Comparison of ENCODE assay signal across 11 mouse cellular contexts in genomic region chr11:86907889-86908590, GRCm38 (mm10).
DNase-seq lines count a peak whose midpoint lies in the region; ATAC-seq and TF ChIP-seq lines count a peak whose summit lies in the region.
"Had no signal": no experiment of that assay in that cellular context is flagged by ENCODE, and none has a peak within 500 bp of the region (broad histone marks: within the 10 kb centered on the region; RNA-seq: fewer than 3 reads in every experiment).

No protein-coding gene starts in this region.

- WGBS in lung, adult 2 months, result 65% methylated on average over 5 of the region's 5 CpGs
- WGBS in small intestine, adult 2 months, result 69% methylated on average over 5 of the region's 5 CpGs
- 79% methylated on average over 5 of the region's 5 CpGs for WGBS in hindbrain, embryonic 14.5 days

- H3K9me3 ChIP-seq in hindbrain, embryonic 14.5 days (ENCODE audit: control insufficient read depth, low read length), result no peaks in the 10 kb centered on the region
- H3K9me3 ChIP-seq: limb, embryonic 10.5 days had no signal

- no peaks in the 10 kb centered on the region for H3K4me1 ChIP-seq in lung, adult 2 months (ENCODE audit: control insufficient read depth, insufficient read depth, low read length)
- peaks cover 23% of the 10 kb centered on the region; the same call in 1 of the 2 replicates for H3K4me1 ChIP-seq in small intestine, adult 2 months (ENCODE audit: control insufficient read depth, insufficient read depth, insufficient read length, low read length)
- H3K4me1 ChIP-seq in hindbrain, embryonic 14.5 days (replicated peaks; ENCODE audit: control insufficient read depth, insufficient read depth, low read length), result no peaks in the 10 kb centered on the region

- no peak for TF ChIP-seq CTCF in lung, adult 2 months (IDR thresholded peaks at IDR 0.05; ENCODE audit: insufficient read depth, low read length)
- TF ChIP-seq CTCF in small intestine, adult 2 months (IDR thresholded peaks at IDR 0.05; ENCODE audit: extremely low read depth, insufficient read length, insufficient replicate concordance, low read depth, low read length), result no peak

- no peak overlapping the region for H3K4me2 ChIP-seq in hindbrain, embryonic 14.5 days (replicated peaks)

- no peaks in the 10 kb centered on the region for H3K27me3 ChIP-seq in small intestine, adult 2 months (ENCODE audit: control insufficient read depth, insufficient read depth, low read length)
- H3K27me3 ChIP-seq in hindbrain, embryonic 14.5 days (ENCODE audit: control insufficient read depth, insufficient read depth, low read length), result no peaks in the 10 kb centered on the region

- no peak for TF ChIP-seq POLR2A in lung, adult 2 months (IDR thresholded peaks at IDR 0.05; ENCODE audit: borderline replicate concordance, extremely low read depth, low read depth, low read length)
- no peak for TF ChIP-seq POLR2A in small intestine, adult 2 months (IDR thresholded peaks at IDR 0.05; ENCODE audit: low read depth, low read length)

- no peak overlapping the region for H3K4me3 ChIP-seq in lung, adult 2 months (replicated peaks; ENCODE audit: extremely low read depth, low read depth, low read length)
- no peak overlapping the region for H3K4me3 ChIP-seq in small intestine, adult 2 months (ENCODE audit: low read depth, low read length)
- no peak overlapping the region for H3K4me3 ChIP-seq in hindbrain, embryonic 14.5 days (replicated peaks; ENCODE audit: low read length)
- H3K4me3 ChIP-seq: limb, embryonic 10.5 days had no signal

- no peaks in the 10 kb centered on the region for H3K36me3 ChIP-seq in small intestine, adult 2 months (ENCODE audit: control insufficient read depth, insufficient read depth, low read length)
- H3K36me3 ChIP-seq in hindbrain, embryonic 14.5 days (replicated peaks; ENCODE audit: control insufficient read depth, insufficient read depth), result no peaks in the 10 kb centered on the region
- H3K36me3 ChIP-seq: limb, embryonic 10.5 days had no signal

- peak; percentile 30 for DNase-seq in lung, postnatal 36 days
- no peak for DNase-seq in lung, adult 2 months
- peak; percentile 55 for DNase-seq in induced T-regulatory cell, adult 2 months (ENCODE audit: low read depth)
- DNase-seq in cerebellum, postnatal 36 days, result no peak
- no peak for DNase-seq in hindbrain, embryonic 14.5 days (ENCODE audit: low spot score)
- DNase-seq in right cerebral cortex, postnatal 25 days, result no peak
- DNase-seq: heart, adult 11 months; heart, postnatal 14 days had no signal

- peak overlapping the region; percentile 85 for H3K27ac ChIP-seq in small intestine, adult 2 months (ENCODE audit: insufficient read depth, low read depth, low read length)
- no peak overlapping the region for H3K27ac ChIP-seq in hindbrain, embryonic 14.5 days
- H3K27ac ChIP-seq: limb, embryonic 10.5 days had no signal

- ATAC-seq in CD4-positive, CD25-positive, alpha-beta regulatory T cell, adult 4 months, result peak; percentile 65
- no peak for ATAC-seq in hindbrain, embryonic 14.5 days (ENCODE audit: low FRiP score)

- no peak overlapping the region for H3K9ac ChIP-seq in hindbrain, embryonic 14.5 days

Comparison
In these comparisons a context has a peak if more than half of its experiments do, and no peak if none do; other contexts are left out.
1. DNase-seq: peak in lung, postnatal 36 days (single experiment) and induced T-regulatory cell, adult 2 months (single experiment); none in lung, adult 2 months (single experiment), cerebellum, postnatal 36 days (0 of 2), hindbrain, embryonic 14.5 days (single experiment) and right cerebral cortex, postnatal 25 days (single experiment).